Mouse (Mus musculus): ENCODE results near the gene Gm39566. TPM values are rescaled to one million over a fixed set of nuclear protein-coding genes. Genes with fewer than 3 reads are reported as not detected.
A peak's percentile ranks its signal among the peaks of the same experiment; 100 is the strongest.

Gene Gm39566
- total and polyA plus RNA-seq, 3 experiments, result 0.04 TPM; not detected in 2

DNA sequence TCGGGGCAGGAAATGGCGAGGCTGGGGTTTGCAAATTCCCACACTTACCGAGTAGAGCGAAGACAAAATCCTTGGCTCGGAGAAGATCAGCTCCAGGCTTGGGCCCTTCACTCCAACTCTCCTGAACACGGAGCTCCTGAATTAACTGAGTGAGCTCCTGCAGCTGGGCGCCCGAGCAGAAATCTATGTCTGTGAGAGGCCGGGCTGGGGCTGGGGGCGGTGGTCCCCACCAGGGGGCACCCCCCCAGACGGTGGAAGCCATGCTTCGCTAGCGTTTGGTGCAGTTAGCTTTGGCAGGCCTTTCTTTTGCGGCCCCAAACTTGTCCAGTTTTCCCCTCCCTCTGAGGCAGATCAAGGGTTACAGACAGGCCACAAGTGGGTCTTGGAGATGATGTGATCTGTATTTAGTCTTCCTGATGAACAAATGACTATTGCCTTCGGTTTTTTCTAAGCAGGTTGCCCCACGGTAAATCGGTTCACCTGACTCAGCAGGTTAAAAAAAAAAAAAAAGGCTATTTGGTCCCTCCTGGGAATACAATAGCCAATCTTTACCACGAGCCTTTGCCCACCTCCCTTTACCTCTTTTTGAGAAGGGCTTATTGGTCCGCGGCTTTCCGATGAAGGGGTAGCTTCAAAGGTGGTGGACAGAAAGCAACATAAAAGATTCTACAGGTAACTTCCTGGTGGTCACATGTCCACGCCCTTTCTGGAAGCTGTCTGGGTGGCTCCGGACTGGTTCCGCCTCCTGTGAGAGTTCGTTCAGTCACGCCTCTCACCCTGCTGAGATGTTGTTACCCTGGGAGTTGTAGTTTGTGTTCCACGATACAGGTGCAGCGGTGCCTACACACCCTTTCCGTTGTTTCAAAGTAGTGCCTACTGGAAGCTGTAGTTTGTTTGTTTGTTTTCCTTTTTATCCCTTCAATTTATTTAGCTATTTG lies 9.9 kb downstream of the Gm39566 start, which contains the start of gene Tmem102:
Gene Tmem102 (minus strand): TSS at position 653 of the 938 bp plus-strand sequence.
- H3K79me2 ChIP-seq (ENCODE audit: control insufficient read depth, insufficient read depth, low read length, poor library complexity), result peaks cover 8% of the 10 kb centered on the region; the same call in 1 of the 2 replicates
- DNase-seq (ENCODE audit: low read depth, low spot score), result no peak
- peaks cover 3 to 11% of the 10 kb centered on the region in 2 experiments; a peak in 3 of 4 replicates for H3K4me1 ChIP-seq (ENCODE audit: control insufficient read depth in 1 of 2, insufficient read depth in 2 of 2, low read length in 2 of 2)
- no peak within 1 kb of the TSS for H3K27ac ChIP-seq (ENCODE audit: control insufficient read depth, low read depth, low read length)
- no peaks in the 10 kb centered on the region; a peak in 1 of 4 replicates for H3K36me3 ChIP-seq (ENCODE audit: control insufficient read depth in 1 of 2, insufficient read depth in 2 of 2, low read length in 2 of 2)
- H3K27me3 ChIP-seq (ENCODE audit: control insufficient read depth in 1 of 2, insufficient read depth in 2 of 2, low read length in 2 of 2), result peaks cover 0 to under 1% of the 10 kb centered on the region in 2 experiments; a peak in 2 of 4 replicates
- peak within 1 kb of the TSS; percentile 70 to 89 for H3K4me3 ChIP-seq (ENCODE audit: control insufficient read depth in 1 of 2, insufficient read depth in 1 of 2, low read depth in 2 of 2, low read length in 2 of 2)
- TF ChIP-seq USF1 (IDR thresholded peaks at IDR 0.05; ENCODE audit: low read depth, low read length), result 0 out of 2 replicates have a peak, but pooled peaks have one; percentile 34
- no peak for TF ChIP-seq CHD2 (IDR thresholded peaks at IDR 0.05; ENCODE audit: low read length)
- TF ChIP-seq CTCF (IDR thresholded peaks at IDR 0.05 in 2 of 3, conservative IDR thresholded peaks at IDR 0.05 in 1 of 3; ENCODE audit: control insufficient read depth in 1 of 3, insufficient read depth in 1 of 3, low read depth in 2 of 3, low read length in 3 of 3, poor library complexity in 1 of 3, severe bottlenecking in 1 of 3), result peak in 1 of 3 experiments; percentile 16; a peak in 1 of 6 replicates
- TF ChIP-seq RAD21 (IDR thresholded peaks at IDR 0.05; ENCODE audit: low read depth, low read length), result no peak
- no peaks in the 10 kb centered on the region for H3K9me3 ChIP-seq (replicated peaks; ENCODE audit: insufficient read depth, low read length)
- H3K9ac ChIP-seq (ENCODE audit: control insufficient read depth, low read depth, low read length, poor library complexity, severe bottlenecking), result peak within 1 kb of the TSS; percentile 78; the same call in 1 of the 2 replicates

GRCm38 (mm10) chr11:69804652-69804940 lies 10.5 kb downstream of the Gm39566 start:
- no peak for DNase-seq (ENCODE audit: low read depth, low spot score)
- peaks cover 0 to under 1% of the 10 kb centered on the region in 2 experiments; a peak in 2 of 4 replicates for H3K36me3 ChIP-seq (ENCODE audit: control insufficient read depth in 1 of 2, insufficient read depth in 2 of 2, low read length in 2 of 2)
- H3K27ac ChIP-seq (ENCODE audit: control insufficient read depth, low read depth, low read length), result no peak overlapping the region
- no peaks in the 10 kb centered on the region; a peak in 1 of 4 replicates for H3K27me3 ChIP-seq (ENCODE audit: control insufficient read depth in 1 of 2, insufficient read depth in 2 of 2, low read length in 2 of 2)
- H3K4me3 ChIP-seq (ENCODE audit: control insufficient read depth in 1 of 2, insufficient read depth in 1 of 2, low read depth in 2 of 2, low read length in 2 of 2), result peak overlapping the region; percentile 70 to 89
- no peaks in the 10 kb centered on the region for H3K9me3 ChIP-seq (replicated peaks; ENCODE audit: insufficient read depth, low read length)
- H3K79me2 ChIP-seq (ENCODE audit: control insufficient read depth, insufficient read depth, low read length, poor library complexity), result peaks cover 8% of the 10 kb centered on the region; the same call in 1 of the 2 replicates
- peaks cover 3 to 11% of the 10 kb centered on the region in 2 experiments; a peak in 3 of 4 replicates for H3K4me1 ChIP-seq (ENCODE audit: control insufficient read depth in 1 of 2, insufficient read depth in 2 of 2, low read length in 2 of 2)
- TF ChIP-seq MEF2A (IDR thresholded peaks at IDR 0.05; ENCODE audit: extremely low read depth, insufficient replicate concordance, low read depth, low read length, poor library complexity, severe bottlenecking), result no peak
- TF ChIP-seq MAFK (IDR thresholded peaks at IDR 0.05; ENCODE audit: borderline replicate concordance, low read depth, low read length), result no peak
- peak overlapping the region; percentile 78; the same call in 1 of the 2 replicates for H3K9ac ChIP-seq (ENCODE audit: control insufficient read depth, low read depth, low read length, poor library complexity, severe bottlenecking)

DNA sequence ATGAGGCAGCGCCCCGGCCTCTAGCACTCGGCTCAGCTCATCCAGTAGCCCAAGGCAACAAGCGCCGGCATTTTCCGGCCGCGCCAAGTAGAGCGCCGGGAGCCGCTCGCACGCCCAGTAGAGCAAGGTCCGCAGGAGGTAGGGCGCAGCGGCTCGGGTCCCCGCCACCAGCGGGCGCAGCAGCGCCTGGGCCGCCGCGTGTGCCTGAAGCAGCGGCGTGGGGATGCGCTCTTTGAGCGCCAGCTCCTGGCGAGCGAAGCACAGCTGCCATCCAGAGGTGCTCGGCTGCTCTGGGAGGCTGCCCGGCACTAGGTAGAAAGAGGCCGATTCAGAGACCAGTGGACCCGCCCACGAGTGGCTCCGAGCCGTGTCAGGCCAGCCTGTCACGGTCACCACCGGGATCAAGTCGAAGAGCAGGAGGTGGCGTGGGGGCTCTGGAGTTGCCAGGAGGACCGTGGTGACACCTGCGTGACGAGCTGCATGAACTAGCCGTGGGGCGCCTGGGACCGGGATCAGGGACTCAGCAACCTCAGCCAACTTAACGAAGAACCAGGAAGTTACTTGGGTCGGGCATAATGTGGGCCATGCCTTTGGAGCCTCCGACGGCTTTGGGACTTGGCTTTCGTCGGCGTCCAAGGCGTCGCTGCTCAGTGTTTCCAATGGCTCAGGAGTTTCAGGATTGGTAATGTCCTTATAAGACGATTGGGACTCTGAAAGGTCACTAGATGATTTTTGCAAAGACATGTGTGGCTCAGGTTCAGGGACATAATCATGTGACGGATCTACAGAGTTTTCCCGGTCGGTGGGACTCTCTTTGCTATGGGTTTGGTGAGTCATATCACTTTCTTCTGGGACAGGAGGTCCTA lies 11.1 kb downstream of the Gm39566 start:
- H3K27ac ChIP-seq (ENCODE audit: control insufficient read depth, low read depth, low read length), result no peak overlapping the region
- DNase-seq (ENCODE audit: low read depth, low spot score), result peak; percentile 81
- H3K9me3 ChIP-seq (replicated peaks; ENCODE audit: insufficient read depth, low read length), result no peaks in the 10 kb centered on the region
- TF ChIP-seq MEF2A (IDR thresholded peaks at IDR 0.05; ENCODE audit: extremely low read depth, insufficient replicate concordance, low read depth, low read length, poor library complexity, severe bottlenecking) (no peak), TCF12 (IDR thresholded peaks at IDR 0.05; ENCODE audit: low read depth, low read length) (no peak), POLR2A (IDR thresholded peaks at IDR 0.05; ENCODE audit: control insufficient read depth in 1 of 2, insufficient read depth in 1 of 2, low read depth in 1 of 2, low read length in 2 of 2, poor library complexity in 1 of 2) (peak; percentile 54 to 68; a peak in 3 of 4 replicates), UBTF (IDR thresholded peaks at IDR 0.05; ENCODE audit: borderline replicate concordance, insufficient read depth, low read depth, low read length) (no peak; the same call in 1 of the 2 replicates), NRF1 (IDR thresholded peaks at IDR 0.05; ENCODE audit: insufficient read depth, low read depth, low read length, poor library complexity, severe bottlenecking) (0 out of 2 replicates have a peak, but pooled peaks have one; percentile 30), USF2 (IDR thresholded peaks at IDR 0.05; ENCODE audit: borderline replicate concordance in 1 of 2, insufficient read depth in 1 of 2, low read depth in 1 of 2, low read length in 2 of 2) (no peak), NELFE (IDR thresholded peaks at IDR 0.05; ENCODE audit: low read depth, low read length) (peak; percentile 14; the same call in 1 of the 2 replicates), ETS1 (IDR thresholded peaks at IDR 0.05; ENCODE audit: low read depth, low read length) (no peak), GATA1 (IDR thresholded peaks at IDR 0.05; ENCODE audit: low read depth, low read length) (no peak), SIN3A (IDR thresholded peaks at IDR 0.05; ENCODE audit: low read length) (peak; percentile 45), KAT2A (conservative IDR thresholded peaks at IDR 0.05; ENCODE audit: low read depth, low read length) (no peak), MYB (IDR thresholded peaks at IDR 0.05; ENCODE audit: low read depth, low read length) (no peak), USF1 (IDR thresholded peaks at IDR 0.05; ENCODE audit: low read depth, low read length) (peak; percentile 53; the same call in 1 of the 2 replicates), TBP (IDR thresholded peaks at IDR 0.05; ENCODE audit: low read depth, low read length) (0 out of 2 replicates have a peak, but pooled peaks have one; percentile 25), RAD21 (IDR thresholded peaks at IDR 0.05; ENCODE audit: low read depth, low read length) (peak; percentile 24)

More for the DNA sequence above, 11.1 kb downstream of the Gm39566 start:
- peak overlapping the region; percentile 70 to 89 for H3K4me3 ChIP-seq (ENCODE audit: control insufficient read depth in 1 of 2, insufficient read depth in 1 of 2, low read depth in 2 of 2, low read length in 2 of 2)
- H3K4me1 ChIP-seq (ENCODE audit: control insufficient read depth in 1 of 2, insufficient read depth in 2 of 2, low read length in 2 of 2), result peaks cover 5 to 16% of the 10 kb centered on the region in 2 experiments; a peak in 3 of 4 replicates
- peak overlapping the region; percentile 78 for H3K9ac ChIP-seq (ENCODE audit: control insufficient read depth, low read depth, low read length, poor library complexity, severe bottlenecking)
- no peaks in the 10 kb centered on the region; a peak in 1 of 4 replicates for H3K27me3 ChIP-seq (ENCODE audit: control insufficient read depth in 1 of 2, insufficient read depth in 2 of 2, low read length in 2 of 2)
- H3K79me2 ChIP-seq (ENCODE audit: control insufficient read depth, insufficient read depth, low read length, poor library complexity), result peaks cover 8% of the 10 kb centered on the region; the same call in 1 of the 2 replicates
- H3K36me3 ChIP-seq (ENCODE audit: control insufficient read depth in 1 of 2, insufficient read depth in 2 of 2, low read length in 2 of 2), result peaks cover 0 to 5% of the 10 kb centered on the region in 2 experiments; a peak in 2 of 4 replicates

All from MEL (cell line).